In genomic region chr1:77663345-77663744, GRCm38 (mm10) we compare ENCODE assay signal across 24 mouse cellular contexts.
DNase-seq lines count a peak whose midpoint lies in the region; ATAC-seq and TF ChIP-seq lines count a peak whose summit lies in the region.
"Had no signal": no experiment of that assay in that cellular context is flagged by ENCODE, and none has a peak within 500 bp of the region (broad histone marks: within the 10 kb centered on the region; RNA-seq: fewer than 3 reads in every experiment).

No protein-coding gene starts in this region.

- 58% methylated on average over 7 of the region's 7 CpGs for WGBS in forebrain, postnatal 0 days
- 79% methylated on average over 7 of the region's 7 CpGs for WGBS in forebrain, embryonic 13.5 days

- H3K4me1 ChIP-seq in forebrain, postnatal 0 days (ENCODE audit: insufficient read depth), result no peaks in the 10 kb centered on the region
- H3K4me1 ChIP-seq in forebrain, embryonic 13.5 days, result peaks cover 8% of the 10 kb centered on the region; the same call in 1 of the 2 replicates
- H3K4me1 ChIP-seq: heart, embryonic 15.5 days; hindbrain, embryonic 10.5 days; neural tube, embryonic 13.5 days had no signal

- H3K9me3 ChIP-seq in forebrain, postnatal 0 days (ENCODE audit: low read length), result no peaks in the 10 kb centered on the region
- H3K9me3 ChIP-seq in forebrain, embryonic 13.5 days (replicated peaks), result no peaks in the 10 kb centered on the region
- H3K9me3 ChIP-seq: heart, embryonic 15.5 days; hindbrain, embryonic 10.5 days; neural tube, embryonic 13.5 days had no signal

- 0 out of 2 replicates have a peak, but pooled peaks have one; percentile 7 for TF ChIP-seq CTCF in forebrain, postnatal 0 days (IDR thresholded peaks at IDR 0.05; ENCODE audit: low read depth)

- no peak overlapping the region for H3K9ac ChIP-seq in forebrain, postnatal 0 days
- H3K9ac ChIP-seq in forebrain, embryonic 13.5 days, result no peak overlapping the region
- H3K9ac ChIP-seq: heart, embryonic 15.5 days; lung, embryonic 14.5 days; neural tube, embryonic 13.5 days had no signal

- H3K36me3 ChIP-seq in forebrain, postnatal 0 days (ENCODE audit: insufficient read depth), result no peaks in the 10 kb centered on the region
- no peaks in the 10 kb centered on the region for H3K36me3 ChIP-seq in forebrain, embryonic 13.5 days (ENCODE audit: poor library complexity, severe bottlenecking)
- H3K36me3 ChIP-seq: heart, embryonic 15.5 days; hindbrain, embryonic 10.5 days; neural tube, embryonic 13.5 days had no signal

- DNase-seq in forebrain, postnatal 0 days, result peak; percentile 45
- DNase-seq in left cerebral cortex, adult 8-10 months (ENCODE audit: low spot score in 2 of 2), result peak; percentile 2 to 32
- DNase-seq in right cerebral cortex, postnatal 14 days, result peak; percentile 5
- DNase-seq in gastrocnemius, postnatal 10 days, result no peak
- DNase-seq: adrenal gland, postnatal 10 days; B cell, adult 2 months; cerebellum, postnatal 10 days; embryo, embryonic 11 days; gastrocnemius, adult 2 months; heart, adult 18-20 months; kidney, adult 18-20 months; kidney, postnatal 14 days; lung, embryonic 14.5 days; spleen, adult 18-20 months; thymus, postnatal 14 days had no signal

- peak; percentile 55 for ATAC-seq in forebrain, postnatal 0 days
- ATAC-seq in forebrain, embryonic 13.5 days, result no peak
- ATAC-seq in frontal cortex, adult (ENCODE audit: low TSS enrichment), result peak; percentile 88
- no peak for ATAC-seq in erythroid progenitor cell, adult 5-6 weeks (replicated peaks; ENCODE audit: low FRiP score, poor library complexity, severe bottlenecking)
- no peak for ATAC-seq in cerebellum, adult (ENCODE audit: insufficient number of reproducible peaks, low FRiP score, low TSS enrichment)

- H3K27me3 ChIP-seq in forebrain, postnatal 0 days (ENCODE audit: insufficient read depth, low read length), result no peaks in the 10 kb centered on the region
- H3K27me3 ChIP-seq in forebrain, embryonic 13.5 days, result no peaks in the 10 kb centered on the region
- H3K27me3 ChIP-seq: heart, embryonic 15.5 days; neural tube, embryonic 13.5 days had no signal

- no peak overlapping the region for H3K4me2 ChIP-seq in forebrain, postnatal 0 days (ENCODE audit: low read depth)
- no peak overlapping the region for H3K4me2 ChIP-seq in forebrain, embryonic 13.5 days
- H3K4me2 ChIP-seq: heart, embryonic 15.5 days; lung, embryonic 14.5 days; midbrain, embryonic 11.5 days; neural tube, embryonic 13.5 days had no signal

- no peak overlapping the region for H3K27ac ChIP-seq in forebrain, postnatal 0 days (ENCODE audit: low read depth, low read length)
- H3K27ac ChIP-seq in forebrain, embryonic 13.5 days, result no peak overlapping the region
- H3K27ac ChIP-seq: gastrocnemius, adult 2 months; heart, embryonic 15.5 days; hindbrain, embryonic 10.5 days; macrophage; neural tube, embryonic 13.5 days had no signal

- no peak overlapping the region for H3K4me3 ChIP-seq in forebrain, postnatal 0 days (ENCODE audit: low read depth, low read length)
- H3K4me3 ChIP-seq in forebrain, embryonic 13.5 days, result no peak overlapping the region
- H3K4me3 ChIP-seq: gastrocnemius, adult 2 months; heart, embryonic 15.5 days; hindbrain, embryonic 10.5 days; neural tube, embryonic 13.5 days had no signal

Comparison
In these comparisons a context has a peak if more than half of its experiments do, and no peak if none do; other contexts are left out.
1. ATAC-seq: peak in forebrain, postnatal 0 days (single experiment) and frontal cortex, adult (single experiment); none in forebrain, embryonic 13.5 days (single experiment), erythroid progenitor cell, adult 5-6 weeks (single experiment) and cerebellum, adult (single experiment).